Comparison of ENCODE assay signal across 15 mouse cellular contexts in the genomic region with DNA sequence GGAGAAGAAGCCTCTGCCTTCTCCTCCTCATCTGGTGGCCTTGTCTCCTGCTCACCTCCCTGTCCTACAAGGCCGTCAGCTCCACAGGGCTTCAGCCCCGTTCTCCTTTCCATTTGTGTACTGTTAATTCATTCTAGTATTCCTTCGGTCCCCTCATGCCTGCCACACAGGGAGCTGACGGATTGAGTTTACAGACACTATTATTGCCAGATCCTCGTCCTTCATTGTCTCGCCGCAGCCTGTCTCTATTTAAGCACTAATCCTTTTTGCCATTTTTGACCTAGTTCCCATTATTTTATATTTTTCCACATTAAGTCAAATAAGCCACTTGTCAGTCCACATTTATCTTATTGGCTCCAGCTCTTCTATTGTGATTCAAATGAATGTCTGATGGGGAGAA.
"Had no signal": no experiment of that assay in that cellular context is flagged by ENCODE, and none has a peak within 500 bp of the region (broad histone marks: within the 10 kb centered on the region; RNA-seq: fewer than 3 reads in every experiment).

No protein-coding gene starts in this region.

- H3K4me3 ChIP-seq: kidney, embryonic 15.5 days; layer of hippocampus, adult 2 months; left cerebral cortex, adult 2 months; limb, embryonic 10.5 days; liver, embryonic 13.5 days; lung, embryonic 15.5 days; megakaryocyte, embryonic 14.5 days; neural tube, embryonic 12.5 days had no signal

- H3K4me2 ChIP-seq: kidney, embryonic 15.5 days; liver, embryonic 13.5 days; lung, embryonic 15.5 days; neural tube, embryonic 12.5 days had no signal

- H3K36me3 ChIP-seq: kidney, embryonic 15.5 days; limb, embryonic 10.5 days; liver, embryonic 13.5 days; lung, embryonic 15.5 days; neural tube, embryonic 12.5 days had no signal

- ATAC-seq: intestine, embryonic 16.5 days; liver, postnatal 0 days had no signal

- H3K9ac ChIP-seq: kidney, embryonic 15.5 days; liver, embryonic 13.5 days; liver, postnatal 0 days; lung, embryonic 15.5 days; neural tube, embryonic 12.5 days had no signal

- H3K27me3 ChIP-seq: kidney, embryonic 15.5 days; liver, embryonic 13.5 days; lung, embryonic 15.5 days; megakaryocyte, embryonic 14.5 days; neural tube, embryonic 12.5 days had no signal

- H3K4me1 ChIP-seq: liver, embryonic 13.5 days; megakaryocyte, embryonic 14.5 days; neural tube, embryonic 12.5 days had no signal

- DNase-seq: kidney, adult 2 months; kidney, postnatal 25 days; liver, embryonic 13.5 days; liver, postnatal 0 days; lung, postnatal 14 days; right cerebral cortex, postnatal 14 days had no signal

- H3K9me3 ChIP-seq: kidney, embryonic 15.5 days; limb, embryonic 10.5 days; liver, embryonic 13.5 days; lung, embryonic 15.5 days; megakaryocyte, embryonic 14.5 days; neural tube, embryonic 12.5 days had no signal

- H3K27ac ChIP-seq: kidney, embryonic 15.5 days; layer of hippocampus, adult 2 months; left cerebral cortex, adult 2 months; limb, embryonic 10.5 days; liver, embryonic 13.5 days; lung, embryonic 15.5 days; macrophage; neural tube, embryonic 12.5 days had no signal
